Mouse (Mus musculus): Measurements from ENCODE around the gene Sipa1l1. TPM values are rescaled to one million over a fixed set of nuclear protein-coding genes. Genes with fewer than 3 reads are reported as not detected.

The Sipa1l1 gene
- total RNA-seq, 2 experiments from 2014 or later, result 8.7 to 10.3 TPM

DNA sequence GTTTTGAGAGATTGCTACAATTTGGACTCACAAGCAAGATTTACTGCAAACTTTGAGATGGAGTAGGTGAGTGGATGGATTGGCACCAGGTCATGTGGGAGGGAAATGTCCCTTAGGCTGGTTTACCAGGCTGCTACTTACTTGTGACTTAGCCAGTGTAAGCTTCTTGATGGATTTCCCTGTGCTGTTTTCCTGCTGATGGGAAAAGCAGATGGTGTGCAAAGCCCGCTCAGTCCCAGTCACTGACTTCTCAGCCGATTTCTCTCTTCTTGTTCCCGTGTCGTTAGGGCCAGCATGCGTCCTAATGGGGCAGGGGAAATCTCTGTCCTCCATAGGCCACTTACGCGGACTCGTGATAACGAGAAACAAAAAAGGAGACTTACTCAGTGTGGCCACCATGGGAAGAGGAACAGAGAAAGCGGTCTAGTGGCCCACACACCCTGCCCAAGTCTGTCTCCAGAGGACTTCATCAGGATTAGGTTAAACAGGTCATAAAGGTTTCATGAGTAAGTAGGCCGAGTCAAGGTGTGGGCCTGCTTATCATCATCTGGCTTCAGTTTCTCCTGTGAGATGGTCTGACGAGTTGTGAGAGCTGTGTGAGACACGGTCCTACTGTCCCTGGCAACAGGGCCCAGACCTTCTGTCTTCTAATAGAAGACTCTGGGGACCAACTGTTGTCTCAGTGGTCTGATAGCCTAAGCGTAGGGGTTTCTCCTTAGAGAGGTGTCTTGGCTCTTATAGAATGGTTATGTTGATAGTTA is 65.5 kb downstream of the Sipa1l1 start:
- DNase-seq (ENCODE audit: low spot score), result no peak
- intact Hi-C loops (cut with DNase I), result no loop called here

DNA sequence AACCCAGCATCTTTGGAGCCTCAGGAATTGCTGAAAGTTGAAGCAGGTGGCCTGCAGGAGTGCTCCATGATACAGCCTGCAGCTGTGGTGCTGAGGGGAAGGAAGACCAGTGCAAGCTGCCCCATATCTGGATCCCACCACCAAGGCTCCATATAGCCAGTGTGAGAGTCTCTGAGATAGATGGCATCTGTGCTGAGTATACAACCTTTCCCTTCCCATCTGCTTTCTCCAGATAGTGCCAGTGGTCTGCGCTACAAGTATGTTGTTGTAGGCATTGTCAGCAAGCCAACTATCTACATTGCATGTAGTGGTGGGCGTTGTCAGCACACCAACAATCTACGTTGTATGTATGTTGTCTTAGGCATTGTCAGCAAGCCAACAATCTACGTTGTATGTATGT is 68.0 kb downstream of the Sipa1l1 start:
- DNase-seq (ENCODE audit: low spot score), result no peak
- intact Hi-C loops (cut with DNase I), result no loop called here

DNA sequence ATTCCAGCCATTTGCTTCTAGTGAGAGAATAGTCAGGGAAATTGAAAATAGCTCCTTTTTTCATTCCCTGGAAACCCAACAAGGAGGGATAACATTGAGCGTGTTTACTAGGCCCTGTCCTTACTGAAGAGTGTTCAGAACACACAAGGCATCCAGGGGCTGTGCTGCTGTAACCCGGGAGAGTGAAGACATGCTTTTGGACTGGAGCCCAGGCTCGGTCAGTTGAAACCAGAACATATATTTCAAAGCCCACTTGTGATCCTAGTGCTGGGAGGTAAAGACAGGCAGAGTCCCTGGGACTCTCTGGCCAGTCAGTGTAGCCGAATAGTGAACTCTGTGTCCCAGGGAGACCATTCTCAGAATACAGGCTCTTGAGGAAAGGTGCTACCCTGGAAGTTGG is 68.8 kb downstream of the Sipa1l1 start:
- no peak for DNase-seq (ENCODE audit: low spot score)
- intact Hi-C loops (cut with DNase I), result no loop called here

DNA sequence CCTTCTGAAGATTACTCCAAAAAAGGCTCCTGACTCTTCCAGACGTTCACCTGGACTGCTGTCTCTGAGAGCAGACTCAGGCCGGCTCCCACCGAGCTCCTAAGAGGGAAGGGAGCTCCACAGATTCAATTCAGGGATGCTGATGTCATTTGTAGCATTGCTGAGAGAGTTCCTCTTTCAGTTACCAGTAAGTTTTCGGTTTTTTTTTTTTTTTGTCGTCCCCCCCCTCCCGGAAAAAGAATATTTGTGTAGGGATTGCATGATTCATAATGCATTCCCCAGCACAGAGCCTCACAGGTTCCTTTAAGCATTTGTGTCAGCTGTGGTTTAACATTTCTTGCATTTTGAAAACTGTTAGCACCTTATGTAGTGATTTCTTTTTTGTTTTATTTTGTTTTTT is 71.6 kb downstream of the Sipa1l1 start:
- intact Hi-C loops (cut with DNase I), result no loop called here
- no peak for DNase-seq (ENCODE audit: low spot score)

DNA sequence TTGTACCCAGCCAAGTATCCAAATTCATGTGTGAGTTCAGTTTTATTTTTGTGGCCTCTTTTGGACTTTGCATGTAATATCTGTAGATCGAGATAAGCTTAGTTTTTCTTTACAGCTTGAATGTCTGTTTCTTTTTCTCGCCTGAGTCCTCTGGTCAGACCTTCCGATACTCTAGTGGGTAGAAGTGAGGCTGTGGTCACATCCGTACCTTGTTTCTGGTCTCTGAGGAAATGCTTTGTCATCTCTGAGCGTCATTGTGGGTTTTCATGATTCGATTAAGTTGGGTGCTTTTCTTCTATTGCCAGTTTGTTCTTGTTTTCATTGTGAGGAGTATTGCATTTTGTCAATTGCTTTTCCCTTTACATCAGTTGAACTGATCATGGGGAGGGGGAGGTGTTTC is 76.1 kb downstream of the Sipa1l1 start:
- DNase-seq (ENCODE audit: low spot score), result no peak
- intact Hi-C loops (cut with DNase I), result no loop called here

DNA sequence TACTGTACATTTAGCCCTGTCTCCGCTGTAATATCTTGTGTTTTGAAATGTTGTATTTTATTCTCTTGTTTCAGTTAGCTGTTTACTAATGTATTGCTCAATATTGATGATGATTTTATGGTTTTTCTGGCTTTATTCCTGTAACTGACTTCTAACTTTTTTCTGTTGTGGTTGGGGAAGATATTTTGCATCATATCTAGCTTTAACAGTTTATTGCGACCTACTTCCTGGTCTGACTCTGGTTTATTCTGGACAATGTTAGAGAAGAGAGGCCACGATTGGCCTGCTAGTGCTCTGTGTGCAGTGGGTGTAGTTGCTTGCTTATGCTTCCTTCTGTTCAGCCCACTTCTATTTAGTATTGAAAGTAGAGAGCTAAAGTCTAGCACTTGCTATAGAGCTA is 77.3 kb downstream of the Sipa1l1 start:
- intact Hi-C loops (cut with DNase I), result no loop called here
- DNase-seq (ENCODE audit: low spot score), result no peak

DNA sequence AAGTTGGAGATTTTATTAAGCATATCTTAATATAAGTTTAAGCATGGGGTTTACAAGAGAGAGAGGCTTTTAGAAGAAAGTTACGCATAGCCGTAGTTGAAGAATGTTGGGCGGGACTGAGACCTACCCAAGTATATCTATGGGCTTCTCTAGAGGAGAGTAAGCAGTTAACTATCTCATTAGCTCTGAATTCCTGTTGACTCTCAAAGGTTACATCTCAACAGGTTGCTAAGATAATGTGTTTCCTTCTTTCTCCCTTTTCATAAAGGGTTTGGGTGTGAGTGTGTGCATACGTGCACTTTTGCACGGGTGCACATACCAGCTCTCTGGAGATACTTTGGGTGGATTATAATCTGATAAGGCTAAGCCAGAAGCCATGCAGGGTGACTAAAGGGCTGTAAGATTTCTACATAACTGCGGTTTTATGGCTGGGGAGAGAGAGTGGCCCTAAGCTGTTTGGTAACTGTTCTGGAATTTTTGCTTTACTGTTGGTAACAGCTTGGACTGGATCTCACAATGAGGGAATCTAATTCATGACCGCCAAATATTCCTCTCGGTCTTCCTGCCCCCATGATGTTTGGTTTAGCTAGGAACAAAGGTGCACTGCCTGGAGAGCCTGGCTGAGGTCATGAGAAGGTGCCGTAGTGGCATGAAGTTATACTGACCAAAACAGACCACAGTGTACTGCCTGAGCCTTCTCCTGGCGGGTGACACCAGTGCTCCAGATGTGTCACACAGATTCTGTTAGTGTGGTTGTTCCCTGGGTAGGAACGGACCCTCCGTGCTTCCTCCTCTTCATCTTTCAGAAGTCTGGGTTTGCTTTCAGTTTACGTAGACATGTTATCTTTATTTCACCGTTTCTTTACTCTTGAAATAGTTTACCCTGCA is 78.5 kb downstream of the Sipa1l1 start:
- intact Hi-C loops (cut with DNase I), result no loop called here
- no peak for DNase-seq (ENCODE audit: low spot score)

DNA sequence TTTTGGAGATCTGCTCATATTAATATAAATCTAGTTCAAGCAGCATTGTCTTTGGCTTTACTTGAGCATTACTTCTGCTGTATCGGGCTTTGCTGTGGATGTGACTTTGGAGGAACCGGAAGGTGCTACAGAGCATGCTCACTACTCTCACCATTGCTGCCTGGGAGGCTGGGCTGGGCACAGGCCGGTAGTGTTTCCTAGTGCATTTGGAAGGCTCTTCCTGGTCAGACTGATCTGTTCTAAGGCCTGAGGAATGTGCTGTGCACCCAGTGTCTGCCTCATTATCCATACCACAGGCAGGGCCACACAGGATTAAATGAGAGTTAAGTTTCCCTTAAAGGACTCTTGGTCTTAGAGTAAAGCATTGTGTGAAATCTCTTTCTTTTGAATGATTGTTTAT is 79.4 kb downstream of the Sipa1l1 start:
- DNase-seq (ENCODE audit: low spot score), result no peak
- intact Hi-C loops (cut with DNase I), result no loop called here

DNA sequence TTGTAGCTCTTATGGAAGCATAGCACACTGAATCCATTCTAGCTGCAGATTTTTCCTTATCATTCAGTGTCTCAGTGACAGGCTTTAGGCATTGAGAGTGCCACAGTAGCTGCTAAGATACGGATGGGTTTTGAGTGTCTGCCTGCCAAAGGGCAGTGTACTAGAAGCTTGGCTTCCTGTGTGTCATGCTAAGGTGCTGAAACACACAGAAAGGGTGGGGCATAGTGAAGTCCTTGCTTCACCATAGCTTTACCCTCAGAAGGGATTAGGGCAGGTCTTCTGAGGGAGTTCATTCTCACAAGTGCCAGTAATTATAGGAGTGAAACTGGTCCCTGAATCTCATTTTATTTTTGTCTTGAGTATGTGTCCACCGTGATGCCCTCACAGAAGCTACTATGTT is 82.2 kb downstream of the Sipa1l1 start:
- intact Hi-C loops (cut with DNase I), result no loop called here
- no peak for DNase-seq (ENCODE audit: low spot score)

DNA sequence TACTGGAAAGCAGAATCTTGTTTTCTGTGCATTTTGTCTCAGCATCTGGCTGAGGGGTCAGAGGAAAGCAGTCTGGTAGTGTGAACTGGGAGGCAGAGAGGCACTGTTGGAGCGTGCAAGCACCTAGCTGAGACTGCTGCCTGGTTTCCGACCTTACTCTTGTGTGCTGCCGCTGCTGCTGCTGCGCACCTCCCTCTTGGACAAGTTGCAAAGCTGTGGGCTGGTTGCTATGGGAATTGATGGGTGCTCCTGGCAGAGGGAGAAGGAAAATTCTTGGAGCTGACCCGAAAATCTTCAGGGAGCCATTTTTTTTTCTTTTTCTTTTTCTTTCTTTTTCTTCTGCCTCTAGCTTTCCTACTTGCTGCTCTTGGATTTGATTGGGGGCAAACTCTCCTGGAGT is 85.0 kb downstream of the Sipa1l1 start:
- no peak for DNase-seq (ENCODE audit: low spot score)
- intact Hi-C loops (cut with DNase I), result no loop called here

DNA sequence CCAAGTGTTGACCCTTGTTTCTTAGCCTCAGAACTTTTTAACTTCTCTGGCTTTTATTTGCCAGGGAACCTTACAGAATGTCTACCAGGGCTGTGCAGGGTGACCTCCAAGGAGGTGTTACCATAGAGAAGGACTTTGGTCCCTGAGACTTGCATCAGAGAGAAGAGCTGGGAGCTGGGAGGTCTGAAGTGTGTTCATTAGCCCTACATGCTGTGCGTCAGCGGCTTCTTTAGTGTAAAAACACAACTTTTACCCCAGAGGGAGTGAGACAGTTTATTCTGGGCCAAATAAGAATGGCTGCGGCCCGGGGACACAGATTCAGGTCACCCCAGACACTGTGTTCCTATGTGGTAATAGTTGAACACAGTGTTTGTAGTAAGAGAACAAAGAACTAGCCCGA is 86.9 kb downstream of the Sipa1l1 start:
- no peak for DNase-seq (ENCODE audit: low spot score)
- intact Hi-C loops (cut with DNase I), result no loop called here

DNA sequence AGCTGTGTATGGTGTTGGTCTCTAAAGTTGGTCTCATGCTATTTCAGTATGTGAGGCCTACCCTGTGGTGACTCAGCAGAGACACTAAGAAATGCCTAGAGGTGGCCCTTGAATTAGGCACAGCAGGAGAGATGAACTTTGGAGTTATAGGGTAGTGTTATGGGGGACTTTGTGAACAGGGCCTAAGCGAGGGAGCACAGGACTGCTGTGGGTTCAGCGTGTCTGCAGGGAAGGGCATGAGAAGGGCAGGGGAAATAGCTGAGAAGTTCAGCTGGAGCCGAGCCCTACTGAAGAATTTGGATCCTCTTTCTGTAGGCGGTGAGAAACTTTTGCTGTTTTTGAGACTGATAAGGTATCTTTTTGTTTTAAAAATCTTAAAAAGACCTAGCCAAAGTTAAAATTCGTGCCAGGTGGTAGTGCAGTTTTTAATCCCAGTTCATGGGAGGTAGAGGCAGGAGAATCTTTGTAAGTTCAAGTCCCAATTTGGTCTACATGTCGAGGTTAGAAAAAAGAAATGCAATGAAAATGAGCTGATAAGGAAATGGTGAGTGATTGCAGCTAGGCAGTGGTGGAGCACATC is 87.9 kb downstream of the Sipa1l1 start:
- no peak for DNase-seq (ENCODE audit: low spot score)

DNA sequence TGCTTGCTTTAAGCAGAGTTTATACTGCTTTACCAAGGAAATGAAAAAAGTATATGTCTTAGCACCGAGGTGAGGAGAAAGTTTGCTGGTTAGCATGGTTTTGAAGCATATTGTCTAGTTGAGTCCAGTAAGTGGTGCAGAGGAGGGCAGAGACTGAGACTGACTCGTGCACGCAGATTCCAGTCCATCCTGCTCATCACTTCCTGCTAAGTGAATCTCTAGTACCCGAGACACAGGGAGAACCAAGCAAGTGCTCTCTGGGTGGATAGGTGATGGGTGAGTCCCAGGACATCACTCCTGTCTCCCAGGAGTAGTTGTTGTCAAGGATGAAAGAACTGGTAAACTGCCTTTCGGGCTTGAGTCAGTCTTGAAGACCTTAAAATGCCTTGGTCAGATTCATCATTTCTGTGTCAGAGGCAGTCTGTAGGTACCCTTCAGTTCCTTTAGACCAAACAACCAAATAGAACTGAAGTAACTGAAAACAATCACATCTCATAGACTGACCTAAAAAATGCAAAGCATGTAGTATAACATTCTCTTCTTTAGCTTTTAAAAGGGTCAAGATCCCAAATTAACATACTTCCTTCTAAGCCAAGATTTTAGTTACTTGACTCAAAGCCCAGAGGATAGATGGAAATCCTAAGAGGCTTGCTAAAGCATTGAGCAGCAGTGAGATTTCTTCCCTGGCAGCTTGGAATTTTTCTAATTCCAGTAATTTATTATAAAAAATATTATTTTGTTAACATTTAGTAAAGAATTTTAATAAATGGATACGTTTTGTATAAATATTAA is 89.1 kb downstream of the Sipa1l1 start:
- intact Hi-C loops (cut with DNase I), result no loop called here
- no peak for DNase-seq (ENCODE audit: low spot score)

More for the DNA sequence above, 87.9 kb downstream of the Sipa1l1 start:
- intact Hi-C loops (cut with DNase I), result no loop called here

DNA sequence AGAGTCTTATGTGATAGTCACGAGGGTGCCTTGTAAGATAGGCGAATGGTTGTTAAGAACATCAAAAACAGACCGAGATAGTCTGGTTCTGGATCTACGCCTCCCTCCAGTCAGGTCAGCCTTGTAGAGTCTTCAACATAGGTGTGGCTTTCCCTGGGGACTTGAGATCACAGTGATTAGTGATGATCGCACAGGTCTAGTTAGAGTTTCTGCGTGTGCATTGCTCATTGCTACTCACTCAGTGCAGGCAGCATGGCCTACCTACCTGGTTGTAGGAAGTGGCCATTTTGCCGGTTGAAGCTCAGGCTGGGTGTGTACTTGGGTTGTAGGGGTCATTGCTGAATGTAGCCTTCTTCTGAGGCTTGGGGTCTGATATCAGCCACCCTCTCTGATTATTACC is 94.3 kb downstream of the Sipa1l1 start:
- intact Hi-C loops (cut with DNase I), result no loop called here
- DNase-seq (ENCODE audit: low spot score), result no peak

DNA sequence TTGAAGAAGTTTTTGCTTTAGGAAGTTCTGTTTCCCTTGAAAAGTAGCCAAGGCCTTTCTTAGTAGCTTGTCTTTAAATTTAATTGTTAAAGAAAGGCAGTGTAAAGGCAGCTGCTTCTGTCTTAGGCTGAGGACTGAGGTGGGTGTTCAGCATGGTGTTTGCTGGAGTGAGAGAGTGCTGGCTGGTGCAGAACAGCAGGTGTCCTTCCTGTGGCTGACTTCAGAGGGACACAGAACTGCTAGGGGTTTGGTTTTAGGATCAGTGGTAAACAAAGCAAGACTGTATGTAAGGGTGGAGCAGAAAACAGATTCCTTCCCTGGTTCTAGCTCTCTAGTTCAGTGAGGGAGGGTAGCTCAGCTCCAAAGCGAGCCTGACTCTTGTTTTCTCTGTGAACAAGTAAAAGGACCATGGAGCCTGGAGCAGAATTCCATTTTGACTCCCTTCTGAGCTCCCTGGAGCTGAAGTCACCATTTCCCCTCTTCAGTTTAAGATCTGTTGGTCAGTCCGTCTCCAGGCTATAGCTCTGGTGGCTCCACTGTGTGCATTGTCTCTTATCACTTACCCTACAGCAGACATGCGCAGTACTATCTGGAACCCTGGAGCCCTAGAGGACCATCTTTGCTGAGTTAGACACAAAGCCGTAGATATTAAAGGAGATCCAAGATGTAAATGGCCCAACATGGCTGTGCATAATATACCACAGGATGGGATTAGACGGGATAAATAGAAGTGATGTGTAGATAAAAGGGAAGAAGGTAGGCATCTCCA is 95.1 kb downstream of the Sipa1l1 start:
- intact Hi-C loops (cut with DNase I), result no loop called here
- no peak for DNase-seq (ENCODE audit: low spot score)

DNA sequence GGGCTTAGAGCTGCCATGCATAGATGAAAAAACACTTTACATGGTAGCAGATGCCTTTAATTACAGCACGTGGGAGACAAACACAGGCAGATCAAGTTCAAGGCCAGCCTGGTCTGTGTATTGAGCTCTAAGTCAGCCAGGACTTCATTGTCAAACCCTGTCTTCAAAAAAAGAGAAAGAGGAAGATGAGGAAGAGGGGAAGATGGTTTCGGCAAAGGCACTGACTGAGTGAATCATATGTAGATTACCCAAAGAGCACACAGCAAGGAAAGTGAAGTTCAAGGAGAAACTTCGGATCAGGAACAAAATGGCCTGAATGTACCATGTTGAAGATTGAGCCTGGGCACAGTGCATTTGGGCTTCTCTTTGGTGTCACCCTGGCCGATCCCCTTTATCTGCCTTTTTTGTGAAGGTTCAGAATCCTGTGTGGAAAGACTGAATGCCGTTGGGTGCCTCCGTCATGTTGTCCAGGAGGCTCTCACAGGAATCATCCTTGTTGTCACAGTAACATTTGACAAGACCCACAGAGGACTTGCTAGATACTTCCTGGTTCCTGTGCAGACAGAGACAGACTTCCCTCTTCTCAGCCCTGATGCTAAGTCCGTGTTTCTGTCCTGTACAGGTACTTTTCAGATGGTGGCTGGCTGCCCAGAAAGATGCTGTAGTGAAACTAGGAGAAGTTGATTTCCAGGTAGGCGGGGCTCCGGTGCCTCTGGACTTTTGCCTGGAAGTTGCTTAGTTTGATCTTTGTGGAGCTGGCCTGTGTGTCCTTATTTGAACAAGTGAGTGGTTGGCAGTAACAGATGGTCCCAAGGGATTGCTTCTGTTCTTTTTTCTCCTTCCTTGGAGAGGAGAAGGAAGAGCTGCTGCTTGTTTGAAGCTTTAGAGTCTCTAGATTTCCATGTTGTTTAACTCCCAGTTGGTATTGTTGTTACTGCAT is 96.5 kb downstream of the Sipa1l1 start:
- intact Hi-C loops (cut with DNase I), result no loop called here
- DNase-seq (ENCODE audit: low spot score), result no peak

DNA sequence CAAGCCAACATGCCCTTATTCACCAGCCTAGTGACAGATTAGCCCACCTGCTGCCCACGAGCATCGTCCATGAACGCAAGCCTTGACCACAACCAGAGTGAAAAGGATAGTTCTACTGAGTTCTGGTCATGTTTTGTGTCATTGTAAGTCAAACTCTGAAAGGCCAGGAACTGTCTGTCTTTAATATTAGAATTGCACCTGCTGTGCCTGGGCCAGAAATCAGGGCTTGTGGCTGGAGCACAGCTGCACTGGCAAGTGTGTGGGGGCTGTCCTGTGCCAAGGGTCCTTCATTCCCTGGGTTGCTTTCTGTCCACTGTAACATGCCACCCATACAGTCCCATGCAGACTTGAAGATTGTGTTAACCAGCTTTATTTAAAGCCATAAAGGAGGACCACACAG is 102.3 kb downstream of the Sipa1l1 start:
- no peak for DNase-seq (ENCODE audit: low spot score)

DNA sequence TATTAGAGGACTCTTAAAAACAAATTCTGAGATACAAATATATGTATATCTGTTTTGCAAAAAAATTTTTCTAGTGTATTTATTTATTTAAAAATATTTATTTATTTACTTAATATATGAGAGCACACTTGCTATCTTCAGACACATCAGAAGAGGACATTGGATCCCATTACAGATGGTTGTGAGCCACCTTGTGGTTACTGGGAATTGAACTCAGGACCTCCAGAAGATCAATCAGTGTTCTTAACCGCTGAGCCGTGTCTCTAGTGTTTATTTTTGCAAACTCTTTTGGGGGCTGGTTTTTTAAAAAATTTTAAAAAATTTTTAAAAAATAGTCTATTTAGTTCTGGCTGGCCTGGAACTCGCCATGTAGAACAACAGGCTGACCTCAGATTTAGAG is 104.4 kb downstream of the Sipa1l1 start:
- no peak for DNase-seq (ENCODE audit: low spot score)
- intact Hi-C loops (cut with DNase I), result loop anchor here (5.0 kb wide), 1 partner anchor 106 kb away; the partner anchor contains the start of gene Sipa1l1

More for the DNA sequence above, 102.3 kb downstream of the Sipa1l1 start:
- intact Hi-C loops (cut with DNase I), result loop anchor here (5.0 kb wide), 1 partner anchor 104 kb away; the partner anchor contains the start of gene Sipa1l1
